11 mouse cellular contexts compared by ENCODE assay signal in the genomic region with DNA sequence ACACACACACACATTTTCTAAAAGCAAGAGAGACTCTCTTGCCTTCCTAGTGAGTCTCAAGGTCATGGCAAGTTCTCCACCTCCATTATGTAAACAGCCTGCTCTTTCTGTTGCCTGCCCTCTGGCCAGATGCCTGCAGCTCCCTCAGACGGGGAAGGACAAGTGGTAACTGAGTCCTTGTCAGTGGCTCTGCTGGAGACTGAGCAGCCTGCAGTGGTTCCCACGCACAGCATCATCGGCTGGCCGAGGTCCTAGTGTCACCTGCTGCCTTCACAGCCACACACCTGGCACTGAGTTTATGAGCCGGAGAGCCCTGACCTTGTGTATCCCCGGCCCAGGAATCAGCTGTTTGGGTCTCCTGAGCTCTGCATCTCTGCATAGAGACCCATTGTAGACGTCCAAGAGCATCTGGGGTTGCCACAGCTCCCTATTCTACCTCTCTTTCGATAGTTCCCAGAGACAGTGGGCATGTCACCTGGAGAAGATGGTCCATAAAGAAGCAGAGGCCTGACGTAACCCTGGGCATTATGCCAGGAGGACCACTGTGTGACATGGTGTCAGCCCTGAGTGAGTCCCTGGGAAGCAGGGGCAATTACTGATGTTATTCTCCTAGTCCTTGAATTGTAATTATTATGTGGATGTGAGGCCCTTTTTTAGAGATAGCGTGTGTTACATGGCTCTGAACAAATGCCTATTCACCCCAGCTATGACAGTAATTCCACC.
DNase-seq lines count a peak whose midpoint lies in the region; ATAC-seq and TF ChIP-seq lines count a peak whose summit lies in the region.
"Had no signal": no experiment of that assay in that cellular context is flagged by ENCODE, and none has a peak within 500 bp of the region (broad histone marks: within the 10 kb centered on the region; RNA-seq: fewer than 3 reads in every experiment).

No protein-coding gene starts in this region.

- H3K27ac ChIP-seq in heart, embryonic 11.5 days (ENCODE audit: low read depth, low read length): no peak overlapping the region
- H3K27ac ChIP-seq in lung, postnatal 0 days (ENCODE audit: low read length): no peak overlapping the region
- peak overlapping the region; percentile 53 for H3K27ac ChIP-seq in heart, embryonic 16.5 days (ENCODE audit: low read length)
- no peak overlapping the region for H3K27ac ChIP-seq in stomach, embryonic 16.5 days (ENCODE audit: low read length)
- H3K27ac ChIP-seq: neural tube, embryonic 15.5 days had no signal

- peak; percentile 94 for DNase-seq in heart, adult 11 months
- DNase-seq in lung, postnatal 0 days (ENCODE audit: low spot score): no peak
- DNase-seq in lung, postnatal 10 days: no peak
- DNase-seq in gastrocnemius, postnatal 36 days: no peak
- no peak for DNase-seq in frontal cortex, postnatal 14 days (ENCODE audit: low spot score in 2 of 2)

- no peak for TF ChIP-seq EP300 in lung, postnatal 0 days (IDR thresholded peaks at IDR 0.05)

- no peaks in the 10 kb centered on the region for H3K27me3 ChIP-seq in heart, embryonic 11.5 days (ENCODE audit: control insufficient read depth, insufficient read depth, low read length)
- H3K27me3 ChIP-seq in lung, postnatal 0 days (replicated peaks; ENCODE audit: insufficient read depth, low read length): no peaks in the 10 kb centered on the region
- H3K27me3 ChIP-seq in heart, embryonic 16.5 days (ENCODE audit: control insufficient read depth, insufficient read depth, low read length): no peaks in the 10 kb centered on the region
- no peaks in the 10 kb centered on the region for H3K27me3 ChIP-seq in stomach, embryonic 16.5 days (ENCODE audit: control insufficient read depth, insufficient read depth, low read length)
- H3K27me3 ChIP-seq: neural tube, embryonic 15.5 days had no signal

- 57% methylated on average over 10 of the region's 10 CpGs for WGBS in heart, embryonic 11.5 days (ENCODE audit: insufficient replicate concordance)
- WGBS in lung, postnatal 0 days: 40% methylated on average over 10 of the region's 10 CpGs
- WGBS in heart, embryonic 16.5 days: 50% methylated on average over 10 of the region's 10 CpGs
- 60% methylated on average over 10 of the region's 10 CpGs for WGBS in stomach, embryonic 16.5 days

- no peak overlapping the region for H3K9ac ChIP-seq in heart, embryonic 11.5 days (ENCODE audit: low read depth, low read length)
- H3K9ac ChIP-seq in lung, postnatal 0 days (replicated peaks; ENCODE audit: low read depth): no peak overlapping the region
- H3K9ac ChIP-seq in heart, embryonic 16.5 days (ENCODE audit: low read length): no peak overlapping the region; the same call in 1 of the 2 replicates
- no peak overlapping the region for H3K9ac ChIP-seq in stomach, embryonic 16.5 days (ENCODE audit: low read length)
- H3K9ac ChIP-seq: neural tube, embryonic 15.5 days had no signal

- H3K9me3 ChIP-seq in heart, embryonic 11.5 days (replicated peaks; ENCODE audit: control insufficient read depth, low read length): no peaks in the 10 kb centered on the region
- H3K9me3 ChIP-seq in lung, postnatal 0 days (ENCODE audit: low read length): no peaks in the 10 kb centered on the region
- H3K9me3 ChIP-seq in heart, embryonic 16.5 days (replicated peaks; ENCODE audit: control insufficient read depth, low read length): no peaks in the 10 kb centered on the region
- no peaks in the 10 kb centered on the region for H3K9me3 ChIP-seq in stomach, embryonic 16.5 days (replicated peaks; ENCODE audit: control insufficient read depth, low read length)
- H3K9me3 ChIP-seq: neural tube, embryonic 15.5 days had no signal

- TF ChIP-seq CTCF in lung, postnatal 0 days (IDR thresholded peaks at IDR 0.05): no peak

- peaks cover 42% of the 10 kb centered on the region for H3K4me1 ChIP-seq in heart, embryonic 11.5 days (ENCODE audit: control insufficient read depth, insufficient read depth, low read length)
- peaks cover 26% of the 10 kb centered on the region; the same call in 1 of the 2 replicates for H3K4me1 ChIP-seq in lung, postnatal 0 days (ENCODE audit: insufficient read depth, low read depth, low read length)
- H3K4me1 ChIP-seq in heart, embryonic 16.5 days (ENCODE audit: control insufficient read depth, insufficient read depth, low read length): peaks cover 49% of the 10 kb centered on the region
- H3K4me1 ChIP-seq in stomach, embryonic 16.5 days (ENCODE audit: control insufficient read depth, insufficient read depth, low read length): peaks cover 25% of the 10 kb centered on the region

- no peaks in the 10 kb centered on the region for H3K36me3 ChIP-seq in heart, embryonic 11.5 days (ENCODE audit: control insufficient read depth, insufficient read depth, low read length)
- no peaks in the 10 kb centered on the region for H3K36me3 ChIP-seq in lung, postnatal 0 days (ENCODE audit: insufficient read depth, low read length)
- H3K36me3 ChIP-seq in heart, embryonic 16.5 days (ENCODE audit: control insufficient read depth, insufficient read depth): no peaks in the 10 kb centered on the region
- no peaks in the 10 kb centered on the region for H3K36me3 ChIP-seq in stomach, embryonic 16.5 days (ENCODE audit: control insufficient read depth, insufficient read depth, low read length)
- H3K36me3 ChIP-seq: neural tube, embryonic 15.5 days had no signal

- H3K4me2 ChIP-seq in heart, embryonic 11.5 days: no peak overlapping the region
- H3K4me2 ChIP-seq in lung, postnatal 0 days (replicated peaks; ENCODE audit: low read depth, low read length): no peak overlapping the region
- no peak overlapping the region for H3K4me2 ChIP-seq in heart, embryonic 16.5 days (ENCODE audit: low read depth, low read length)
- H3K4me2 ChIP-seq in stomach, embryonic 16.5 days (ENCODE audit: low read depth, low read length): no peak overlapping the region
- H3K4me2 ChIP-seq: midbrain, embryonic 11.5 days; neural tube, embryonic 15.5 days had no signal

- intact Hi-C loops in gastrocnemius, postnatal 36 days (cut with DNase I): no loop called here

- H3K4me3 ChIP-seq in heart, embryonic 11.5 days (ENCODE audit: low read depth, low read length): no peak overlapping the region
- H3K4me3 ChIP-seq in lung, postnatal 0 days (ENCODE audit: low read depth, low read length): no peak overlapping the region
- H3K4me3 ChIP-seq in heart, embryonic 16.5 days (ENCODE audit: low read length): no peak overlapping the region
- no peak overlapping the region for H3K4me3 ChIP-seq in stomach, embryonic 16.5 days (replicated peaks; ENCODE audit: low read length)
- H3K4me3 ChIP-seq: neural tube, embryonic 15.5 days had no signal

- no peak for ATAC-seq in heart, embryonic 11.5 days (replicated peaks; ENCODE audit: insufficient number of reproducible peaks, low FRiP score, low TSS enrichment)
- 0 out of 2 replicates have a peak, but pooled peaks have one; percentile 12 for ATAC-seq in lung, postnatal 0 days
- peak; percentile 45 for ATAC-seq in heart, embryonic 16.5 days (replicated peaks; ENCODE audit: extremely low read depth, insufficient read depth, low FRiP score)
- ATAC-seq in stomach, embryonic 16.5 days (ENCODE audit: insufficient read depth, low FRiP score): peak; percentile 55; the same call in 1 of the 2 replicates
- ATAC-seq: activated CD4-positive, CD25-positive, alpha-beta regulatory T cell, adult 4 months had no signal
